Mouse (Mus musculus) hindbrain, embryonic 16.5 days (tissue): ENCODE results near the gene Smim20. TPM values are rescaled to one million over a fixed set of nuclear protein-coding genes. Genes with fewer than 3 reads are reported as not detected.

Experiments used
- ATAC-seq: fragments of 200-750 bp; cut with Nextera tagmentation; 2 replicates; pipeline ENCODE4 v1.8.0; 2017; ENCODE audit warnings: moderate TSS enrichment, moderate library complexity
- H3K27ac ChIP-seq: fragments of 300-500 bp; sonication (generic); 2 replicates; pipeline ENCODE4 v1.5.1; 2014; ENCODE audit warnings: low read depth, mild to moderate bottlenecking, control low read depth, low read length, moderate library complexity
- H3K27me3 ChIP-seq: fragments of 300-500 bp; sonication (generic); replicated peaks from 2 replicates; pipeline ENCODE4 v1.6.1; 2014; ENCODE audit warnings: low read length; ENCODE audit not compliant: control insufficient read depth, insufficient read depth
- H3K36me3 ChIP-seq: fragments of 300-500 bp; sonication (generic); 2 replicates; pipeline ENCODE4 v1.6.1; 2014; ENCODE audit warnings: mild to moderate bottlenecking, low read length, moderate library complexity, mixed read lengths; ENCODE audit not compliant: control insufficient read depth, insufficient read depth
- H3K4me1 ChIP-seq: fragments of 300-500 bp; sonication (generic); 2 replicates; pipeline ENCODE4 v1.6.1; 2014; ENCODE audit warnings: low read depth, low read length; ENCODE audit not compliant: control insufficient read depth, insufficient read depth
- H3K4me2 ChIP-seq: fragments of 300-500 bp; sonication (generic); 2 replicates; pipeline ENCODE4 v1.6.1; 2014; ENCODE audit warnings: mild to moderate bottlenecking, low read length, control low read depth, moderate library complexity
- H3K4me3 ChIP-seq: fragments of 300-500 bp; sonication (generic); 2 replicates; pipeline ENCODE4 v1.5.1; 2014; ENCODE audit warnings: mild to moderate bottlenecking, low read length, control low read depth, moderate library complexity
- H3K9ac ChIP-seq: fragments of 300-500 bp; sonication (generic); 2 replicates; pipeline ENCODE4 v1.6.1; 2014; ENCODE audit warnings: low read depth, mild to moderate bottlenecking, control low read depth, low read length, moderate library complexity
- H3K9me3 ChIP-seq: fragments of 300-500 bp; sonication (generic); 2 replicates; pipeline ENCODE4 v1.6.1; 2014; ENCODE audit warnings: mild to moderate bottlenecking, low read length, moderate library complexity; ENCODE audit not compliant: control insufficient read depth
- WGBS: fragments of 180-500 bp; shearing (Covaris S2); extraction: QIAGEN DNeasy Blood & Tissue Kit; methylation state at CpG from one replicate; pipeline ENCODE4 v1.1.7; 2014; 5-methylcytosine and 5-hydroxymethylcytosine counted together
- polyA plus RNA-seq: library from polyadenylated mRNA; unstranded; fragments of >200 nt; fragmentation: Nextera tagmentation; extraction: Ambion mirVana; gene quantifications from 2 replicates; pipeline ENCODE4 v1.2.1, GENCODE M21; 2015

Smim20 gene
- polyA plus RNA-seq, 1 experiment from 2014 or later = 80.1 TPM

DNA sequence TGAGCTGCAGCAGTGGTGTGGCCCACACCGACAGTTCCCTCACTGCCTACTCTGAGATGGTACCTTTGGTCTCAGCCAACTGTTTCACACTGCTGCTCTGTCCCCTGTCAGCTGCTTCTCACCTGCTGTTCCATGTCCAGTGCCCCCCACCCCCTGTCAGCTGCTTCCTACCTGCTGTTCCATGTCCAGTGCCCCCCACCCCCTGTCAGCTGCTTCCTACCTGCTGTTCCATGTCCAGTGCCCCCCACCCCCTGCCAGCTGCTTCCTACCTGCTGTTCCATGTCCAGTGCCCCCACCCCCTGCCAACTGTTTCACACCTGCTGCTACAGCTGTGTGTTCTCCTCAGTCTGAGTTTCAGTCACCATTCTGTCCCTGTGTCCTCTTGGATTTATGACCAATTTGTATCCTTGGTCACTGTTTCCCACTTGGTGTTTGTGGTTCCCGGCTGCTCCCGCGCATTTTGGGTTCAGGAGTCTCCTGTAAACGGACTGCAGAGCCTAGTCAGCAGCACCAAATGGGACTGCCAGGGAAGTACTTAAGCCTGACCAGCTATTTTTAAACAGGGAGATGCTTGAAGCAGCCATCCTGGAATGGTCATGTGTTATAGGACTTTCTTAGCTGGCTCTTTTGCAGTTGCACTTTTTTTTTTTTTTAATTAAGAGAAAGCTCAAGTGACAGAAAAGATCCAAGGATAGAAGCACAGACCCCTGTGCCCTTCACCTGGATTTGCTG lies 7.0 kb downstream of the Smim20 start:
- no peak for ATAC-seq
- Histone ChIP-seq H3K27me3 (no peaks in the 10 kb centered on the region), H3K4me3 (no peak overlapping the region), H3K4me1 (peaks cover 17% of the 10 kb centered on the region), H3K9me3 (no peaks in the 10 kb centered on the region), H3K9ac (no peak overlapping the region), H3K27ac (no peak overlapping the region), H3K36me3 (no peaks in the 10 kb centered on the region), H3K4me2 (no peak overlapping the region)
- WGBS = 85% methylated on average over 5 of the region's 5 CpGs

DNA sequence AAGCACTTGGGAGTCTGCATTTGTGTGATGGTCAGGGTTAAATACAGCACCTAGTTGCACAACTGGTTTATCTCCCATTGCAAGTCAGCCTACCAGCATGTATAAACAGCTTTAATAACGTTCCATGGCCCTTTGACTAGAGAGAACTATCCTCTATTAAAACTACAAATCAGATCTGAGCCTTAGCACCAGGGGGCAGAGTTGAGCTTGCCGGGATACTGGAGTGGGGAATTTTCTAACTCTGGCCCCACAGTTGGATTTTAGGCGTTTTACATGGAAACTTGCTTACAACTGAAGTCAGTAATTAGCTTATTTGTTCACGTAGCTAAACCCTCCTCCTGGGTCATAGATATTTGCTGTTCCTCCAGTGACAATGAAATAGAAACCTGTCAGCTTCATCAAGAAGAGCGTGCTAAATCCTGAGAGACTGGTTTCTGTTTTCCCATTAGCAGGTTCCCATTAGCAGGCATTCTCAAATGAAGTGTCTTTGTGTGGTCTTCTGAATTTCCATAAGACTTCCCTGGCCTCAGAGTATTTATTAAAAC lies 8.0 kb downstream of the Smim20 start:
- Histone ChIP-seq H3K4me3 (no peak overlapping the region), H3K27ac (no peak overlapping the region), H3K36me3 (no peaks in the 10 kb centered on the region), H3K9me3 (no peaks in the 10 kb centered on the region), H3K9ac (no peak overlapping the region), H3K27me3 (no peaks in the 10 kb centered on the region), H3K4me1 (peaks cover 17% of the 10 kb centered on the region), H3K4me2 (no peak overlapping the region)
- ATAC-seq = no peak
- WGBS = 36% methylated on average over 5 of the region's 5 CpGs

DNA sequence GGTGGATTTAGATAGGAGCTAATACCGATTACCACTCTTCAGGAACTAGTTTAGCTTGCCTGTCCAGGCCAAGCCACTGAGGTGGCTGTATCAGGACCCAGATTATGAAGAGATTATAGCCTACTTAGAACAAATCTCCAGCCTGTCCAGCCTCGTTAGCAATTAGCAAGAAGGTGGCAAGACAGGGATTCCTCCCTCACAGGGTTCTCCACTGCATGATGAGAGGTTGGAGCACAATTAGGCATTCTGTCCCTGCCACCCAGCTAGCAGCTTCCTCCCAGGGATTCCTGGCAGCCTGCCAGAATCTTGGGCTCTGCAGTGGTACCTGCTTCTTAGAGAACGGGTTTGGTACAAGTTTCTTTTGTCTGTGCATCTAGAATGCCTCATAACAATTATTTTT lies 8.5 kb downstream of the Smim20 start:
- 46% methylated on average over 3 of the region's 3 CpGs for WGBS
- Histone ChIP-seq H3K36me3 (no peaks in the 10 kb centered on the region), H3K4me3 (no peak overlapping the region), H3K4me1 (peaks cover 17% of the 10 kb centered on the region), H3K9me3 (no peaks in the 10 kb centered on the region), H3K9ac (no peak overlapping the region), H3K4me2 (no peak overlapping the region), H3K27ac (no peak overlapping the region), H3K27me3 (no peaks in the 10 kb centered on the region)
- ATAC-seq = no peak

DNA sequence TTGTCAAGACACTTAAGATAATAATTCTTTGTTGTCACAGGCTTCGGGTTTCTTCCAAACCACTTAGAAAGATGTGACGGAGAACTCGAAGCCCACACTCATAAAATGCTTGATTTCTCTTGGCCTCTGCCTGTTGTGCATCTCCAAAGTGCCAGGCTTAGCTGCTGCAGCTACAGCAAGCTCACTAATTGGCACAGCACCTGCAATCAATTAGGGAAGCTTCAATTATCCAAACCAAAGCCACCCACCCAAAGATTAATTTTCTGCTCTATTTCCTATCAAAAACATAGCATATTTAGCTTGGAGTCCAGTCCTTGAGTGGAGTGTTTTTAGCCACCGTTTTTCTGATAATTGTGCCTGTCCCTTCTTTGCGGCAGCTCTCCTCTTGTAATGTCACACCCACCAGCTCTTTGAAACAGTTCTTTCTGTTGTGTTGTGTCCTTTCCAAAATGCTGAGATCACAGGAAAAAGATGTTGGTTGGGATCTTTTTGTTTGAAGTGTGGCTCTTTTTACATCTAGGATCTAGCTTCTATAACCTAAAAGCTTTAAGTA lies 9.7 kb downstream of the Smim20 start:
- Histone ChIP-seq H3K4me3 (no peak overlapping the region), H3K36me3 (no peaks in the 10 kb centered on the region), H3K27ac (0 out of 2 replicates have a peak overlapping the region, but pooled peaks have one; percentile 23), H3K27me3 (no peaks in the 10 kb centered on the region), H3K9me3 (no peaks in the 10 kb centered on the region), H3K4me1 (peaks cover 17% of the 10 kb centered on the region), H3K9ac (no peak overlapping the region), H3K4me2 (no peak overlapping the region)
- 51% methylated on average over 5 of the region's 5 CpGs for WGBS
- ATAC-seq = no peak

DNA sequence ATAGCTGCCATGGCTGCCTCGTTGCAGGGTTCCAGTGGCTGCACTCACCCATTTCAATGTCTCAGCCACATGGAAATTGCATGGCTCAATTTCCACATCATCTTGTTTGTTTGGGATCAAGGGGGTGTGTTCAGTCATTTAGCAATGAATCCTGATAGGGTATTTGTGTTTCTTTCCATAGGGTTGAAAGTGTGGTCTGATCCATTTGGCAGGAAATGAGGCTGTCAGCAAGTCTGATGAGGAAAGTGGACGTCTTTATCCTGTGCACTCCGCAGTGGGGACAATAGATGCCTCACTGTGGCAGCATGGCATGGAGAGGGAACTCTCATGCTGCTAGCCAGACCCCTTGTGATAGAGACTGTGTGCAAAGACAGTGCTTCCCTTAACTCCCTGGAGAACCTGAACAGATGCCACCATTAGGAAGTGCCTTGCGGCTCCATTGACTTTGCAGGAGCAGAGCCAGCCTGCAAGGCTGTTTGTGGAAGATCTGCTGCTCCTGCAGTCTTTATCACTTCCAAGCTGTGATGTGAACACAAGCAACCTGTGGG lies 10.9 kb downstream of the Smim20 start:
- WGBS = 32% methylated on average over 4 of the region's 4 CpGs
- ATAC-seq = peak; percentile 74
- Histone ChIP-seq H3K27ac (peak overlapping the region; percentile 18; the same call in 1 of the 2 replicates), H3K27me3 (no peaks in the 10 kb centered on the region), H3K4me2 (no peak overlapping the region), H3K9me3 (no peaks in the 10 kb centered on the region), H3K4me3 (no peak overlapping the region), H3K36me3 (no peaks in the 10 kb centered on the region), H3K4me1 (peaks cover 17% of the 10 kb centered on the region), H3K9ac (no peak overlapping the region)

DNA sequence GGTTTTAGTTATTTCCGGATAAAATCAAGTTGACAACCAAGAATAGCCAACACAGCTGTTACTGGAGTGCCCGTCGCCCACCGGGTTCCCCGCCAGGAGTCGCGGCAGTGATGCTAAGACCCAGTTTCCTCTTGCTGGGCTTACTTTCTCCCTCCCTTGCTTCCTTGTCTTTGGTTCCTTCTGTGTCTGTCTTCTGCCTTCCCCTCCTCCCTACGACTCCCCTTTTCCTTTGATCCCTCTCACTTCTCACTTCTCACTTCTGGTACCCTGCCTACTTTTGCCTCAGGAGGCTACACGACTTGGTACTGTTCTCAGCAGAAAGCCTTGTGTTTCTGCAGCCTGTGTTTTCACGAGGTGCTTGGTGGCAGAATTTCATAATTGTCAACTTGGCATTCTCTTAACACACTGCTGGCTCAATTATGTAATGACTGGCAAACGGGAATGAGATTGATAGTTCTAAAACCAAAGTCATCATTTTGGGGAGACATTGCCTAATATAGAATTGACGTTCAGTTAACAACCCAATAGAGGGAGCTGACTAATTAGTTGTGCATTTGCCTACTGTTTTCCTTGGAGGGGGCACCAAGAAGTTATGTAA lies 12.4 kb downstream of the Smim20 start:
- Histone ChIP-seq H3K4me3 (no peak overlapping the region), H3K36me3 (no peaks in the 10 kb centered on the region), H3K27ac (no peak overlapping the region), H3K27me3 (no peaks in the 10 kb centered on the region), H3K9me3 (no peaks in the 10 kb centered on the region), H3K4me2 (no peak overlapping the region), H3K4me1 (peaks cover 17% of the 10 kb centered on the region), H3K9ac (no peak overlapping the region)
- 77% methylated on average over 12 of the region's 12 CpGs for WGBS
- no peak for ATAC-seq

DNA sequence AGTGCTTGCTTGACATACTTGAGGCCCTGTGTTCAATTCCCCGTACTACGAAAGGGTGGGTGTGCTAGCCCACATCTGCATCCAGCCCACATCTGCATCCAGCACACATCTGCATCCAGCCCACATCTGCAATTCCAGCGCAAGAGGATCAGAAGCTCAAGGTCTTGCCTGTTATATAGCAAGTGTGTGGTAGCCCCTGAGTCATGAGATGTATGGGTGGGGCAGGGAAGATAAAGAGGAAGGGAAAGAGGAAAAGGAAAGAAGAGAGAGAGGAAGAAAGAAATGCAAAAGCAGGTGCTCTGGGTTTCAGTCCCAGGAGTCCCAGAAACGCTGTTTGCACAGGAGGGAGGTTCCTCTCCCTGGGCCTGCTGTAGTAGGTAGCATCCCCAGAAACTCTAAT lies 15.6 kb downstream of the Smim20 start:
- Histone ChIP-seq H3K4me2 (no peak overlapping the region), H3K4me1 (no peaks in the 10 kb centered on the region), H3K9ac (no peak overlapping the region), H3K4me3 (no peak overlapping the region), H3K9me3 (no peaks in the 10 kb centered on the region), H3K27ac (no peak overlapping the region), H3K36me3 (no peaks in the 10 kb centered on the region), H3K27me3 (no peaks in the 10 kb centered on the region)
- no peak for ATAC-seq
- 95% methylated on average over 4 of the region's 4 CpGs for WGBS

DNA sequence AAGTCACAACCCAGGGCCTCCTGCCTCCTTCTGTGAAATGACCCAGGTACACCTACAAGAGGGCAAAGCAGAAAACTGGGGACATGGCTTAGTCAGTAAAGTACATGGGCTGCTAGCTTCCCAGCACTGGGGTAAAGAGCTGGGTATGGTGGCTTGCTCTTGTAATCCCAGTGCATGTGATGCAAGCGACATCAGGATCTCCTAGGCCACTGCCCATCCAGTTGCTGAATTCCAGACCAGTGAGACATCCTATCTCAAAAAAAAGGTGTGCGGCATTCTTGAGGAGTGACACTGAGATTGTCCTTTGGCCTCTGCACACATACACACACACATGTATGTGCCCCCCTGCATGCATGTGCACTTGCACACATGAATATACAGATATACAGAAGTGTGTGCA lies 19.5 kb downstream of the Smim20 start:
- ATAC-seq = no peak
- Histone ChIP-seq H3K4me1 (no peaks in the 10 kb centered on the region), H3K36me3 (no peaks in the 10 kb centered on the region), H3K4me3 (no peak overlapping the region), H3K27ac (no peak overlapping the region), H3K4me2 (no peak overlapping the region), H3K9me3 (no peaks in the 10 kb centered on the region), H3K9ac (no peak overlapping the region), H3K27me3 (no peaks in the 10 kb centered on the region)
- WGBS = 100% methylated on average over 2 of the region's 2 CpGs

DNA sequence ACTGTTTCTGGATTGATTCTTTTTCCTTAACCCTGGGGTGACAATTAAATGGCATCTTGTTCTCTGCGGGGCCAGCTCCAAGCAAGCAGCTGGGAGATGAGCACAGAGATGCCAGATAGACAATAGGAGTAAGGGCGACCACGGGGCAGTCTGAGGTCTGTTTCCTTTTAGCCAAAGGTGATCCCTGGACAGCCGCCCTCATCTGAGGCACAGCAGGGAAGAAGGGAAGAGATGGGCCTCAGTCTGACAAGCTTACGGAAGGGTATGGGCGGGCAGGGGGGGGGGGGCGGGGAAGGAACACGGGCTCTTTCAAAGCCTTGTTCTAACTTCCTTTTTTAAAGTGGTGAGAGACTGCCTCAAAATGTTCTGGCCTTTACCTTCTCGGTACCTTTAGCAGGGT lies 22.6 kb downstream of the Smim20 start:
- 18% methylated on average over 8 of the region's 9 CpGs for WGBS
- Histone ChIP-seq H3K27me3 (no peaks in the 10 kb centered on the region), H3K4me1 (no peaks in the 10 kb centered on the region), H3K9ac (no peak overlapping the region), H3K36me3 (no peaks in the 10 kb centered on the region), H3K9me3 (no peaks in the 10 kb centered on the region), H3K4me3 (no peak overlapping the region), H3K4me2 (no peak overlapping the region), H3K27ac (no peak overlapping the region)
- ATAC-seq = no peak
